Mouse (Mus musculus) monocyte, adult 2 months (primary cell): ENCODE results near the gene Gm9970.
"Not testable (repeated sequence)": the region's sequence is repeated elsewhere in the genome, so short reads cannot be mapped to it uniquely, and the experiment has no call there.

Experiments
- DNase-seq, 2 experiments: peaks; one replicate each; pipeline ENCODE4 v3.0.0; 2022; ENCODE audit warnings: low spot score in 2 of 2, low read depth in 1 of 2

Gm9970 gene

GRCm38 (mm10) chr5:31226641-31227040, 14.4 kb downstream of the Gm9970 start:
- DNase-seq = no peak

GRCm38 (mm10) chr5:31222696-31223095, 18.3 kb downstream of the Gm9970 start:
- no peak for DNase-seq

GRCm38 (mm10) chr5:31221304-31221945, 19.6 kb downstream of the Gm9970 start:
- DNase-seq = no peak

DNA sequence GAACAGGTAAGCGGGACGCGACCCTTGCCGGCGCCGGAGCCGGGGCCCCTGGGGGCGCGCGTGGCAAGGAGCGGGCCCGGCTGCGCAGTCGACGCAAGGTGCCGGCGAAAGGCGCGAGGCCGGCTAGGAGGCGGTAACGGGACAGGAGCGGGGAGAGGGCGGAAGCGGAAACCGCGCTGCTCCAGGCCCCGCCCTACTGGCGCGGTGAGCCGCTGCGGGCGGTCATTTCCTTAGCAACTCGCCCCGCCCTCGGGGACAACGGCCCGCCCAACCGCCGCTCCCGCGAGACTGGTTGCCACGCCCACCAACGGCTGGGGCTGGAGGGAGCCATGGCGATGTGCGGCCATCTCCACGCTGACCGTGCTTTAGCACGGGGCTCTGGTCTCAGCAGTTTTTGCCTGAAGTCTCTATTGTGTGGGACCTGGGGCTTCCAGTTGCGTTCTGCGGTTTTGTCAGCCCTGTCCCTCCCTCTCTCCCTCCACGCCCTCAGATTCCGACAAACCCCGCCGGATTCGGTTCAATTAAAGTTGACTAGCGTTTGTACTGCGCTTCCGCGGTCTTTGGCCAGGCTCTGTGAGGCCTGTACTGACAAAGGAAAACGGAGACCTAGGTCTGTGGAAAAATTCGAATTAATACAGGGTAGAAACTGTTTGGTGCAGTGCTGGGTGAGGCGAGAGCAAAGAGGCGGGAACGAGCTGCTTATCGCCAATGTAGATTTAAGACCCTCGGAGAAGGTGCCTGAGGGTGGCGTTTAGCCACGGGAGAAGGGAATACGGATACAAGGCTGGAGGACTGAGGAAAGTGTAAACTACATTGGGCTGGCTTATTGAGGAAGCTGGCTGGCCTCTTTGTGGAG, 20.4 kb downstream of the Gm9970 start, which contains the start of gene Ppm1g:
Ppm1g (minus strand) TSS at position 240 of the 856 bp plus-strand sequence.
- DNase-seq = peak; percentile 90 to 99

DNA sequence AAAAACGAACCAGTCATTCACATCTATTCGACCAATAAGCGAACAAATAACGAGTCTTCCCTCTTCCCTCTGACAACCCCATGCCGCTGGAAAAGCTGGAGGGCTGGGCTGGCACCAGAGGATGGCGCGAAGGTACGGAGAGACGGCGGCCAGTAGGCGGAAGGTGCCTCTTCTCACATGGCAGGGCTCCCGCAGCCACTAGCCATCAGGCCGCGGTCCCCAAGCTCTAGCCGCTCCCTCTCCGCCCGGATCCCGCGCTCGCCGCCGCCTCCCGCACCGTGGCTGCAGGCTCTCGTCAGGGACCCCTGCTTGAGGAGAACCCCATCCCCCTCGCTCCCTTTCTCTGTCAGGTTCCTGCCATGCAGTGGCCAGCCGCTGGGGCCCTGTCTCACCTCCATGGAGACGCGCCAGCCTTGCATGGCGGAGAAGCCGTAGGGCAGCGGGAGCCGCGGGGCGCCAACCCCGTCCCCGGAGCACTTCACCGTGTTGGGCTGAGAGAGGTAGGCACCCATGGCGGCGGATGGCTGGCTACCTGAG, 21.1 kb downstream of the Gm9970 start:
- DNase-seq = peak in 1 of 2 experiments; percentile 35

DNA sequence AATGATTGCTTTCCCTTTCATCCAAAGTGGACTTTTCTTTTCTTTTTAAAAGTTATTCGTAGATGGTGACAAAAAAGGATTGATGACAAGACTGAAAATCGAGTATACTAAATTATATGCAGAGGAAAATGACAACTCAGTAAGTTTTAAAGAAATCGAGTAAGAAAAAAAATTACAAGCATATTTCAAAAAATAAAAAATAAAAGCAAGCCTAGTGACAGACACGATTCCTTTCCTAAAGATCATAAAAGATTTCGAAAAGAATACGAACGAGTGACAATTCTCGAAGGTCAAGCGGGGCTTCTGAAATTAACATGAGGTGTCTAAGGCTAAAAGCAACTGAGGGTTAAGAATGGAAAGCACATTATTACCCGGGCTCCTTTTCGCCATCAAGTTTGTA, 21.6 kb downstream of the Gm9970 start:
- DNase-seq = no peak

DNA sequence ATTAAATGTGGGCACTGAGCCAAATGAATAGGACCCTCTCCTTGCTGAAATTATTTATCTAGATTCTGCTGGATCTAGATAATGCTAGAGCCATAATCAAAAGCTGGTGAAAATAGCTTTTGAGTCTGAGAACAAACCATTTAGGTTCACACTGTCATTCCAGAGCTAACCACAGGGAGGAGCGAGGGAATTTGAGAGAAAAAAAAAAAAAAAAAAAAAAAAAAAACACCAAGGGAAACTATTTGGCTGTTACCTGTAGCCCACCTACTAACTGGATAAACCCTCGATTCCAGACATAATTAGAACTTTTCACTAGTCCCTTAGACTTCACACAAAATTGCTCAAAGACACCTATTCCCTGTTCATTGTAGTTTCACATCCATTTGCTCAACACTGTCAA, 22.0 kb downstream of the Gm9970 start:
- DNase-seq = no peak

GRCm38 (mm10) chr5:31218294-31218693, 22.7 kb downstream of the Gm9970 start:
- no peak for DNase-seq

- not testable (repeated sequence) for DNase-seq
Observed at GRCm38 (mm10) chr5:31216554-31216953, 24.5 kb downstream of the Gm9970 start.

GRCm38 (mm10) chr5:31204421-31204820, 36.6 kb downstream of the Gm9970 start:
- DNase-seq = no peak

DNA sequence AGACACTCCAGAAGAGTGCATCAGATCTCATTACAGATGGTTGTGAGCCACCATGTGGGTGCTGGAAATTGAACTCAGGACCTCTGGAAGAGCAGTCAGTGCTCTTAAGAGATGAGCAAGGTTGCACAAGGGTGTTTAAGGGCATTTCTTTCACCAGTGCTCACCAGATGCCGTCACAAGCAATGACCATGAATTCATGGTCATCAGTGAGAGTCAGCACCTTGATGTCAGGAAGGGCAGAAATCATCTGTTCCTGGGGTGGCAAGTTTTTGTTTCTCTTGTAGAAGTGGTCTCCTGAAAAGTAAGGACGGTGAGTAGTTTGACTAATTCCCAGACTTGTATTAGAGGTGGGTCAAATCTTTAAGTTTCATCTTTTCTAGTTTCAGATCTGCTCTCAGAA, 37.2 kb downstream of the Gm9970 start:
- DNase-seq = no peak

DNA sequence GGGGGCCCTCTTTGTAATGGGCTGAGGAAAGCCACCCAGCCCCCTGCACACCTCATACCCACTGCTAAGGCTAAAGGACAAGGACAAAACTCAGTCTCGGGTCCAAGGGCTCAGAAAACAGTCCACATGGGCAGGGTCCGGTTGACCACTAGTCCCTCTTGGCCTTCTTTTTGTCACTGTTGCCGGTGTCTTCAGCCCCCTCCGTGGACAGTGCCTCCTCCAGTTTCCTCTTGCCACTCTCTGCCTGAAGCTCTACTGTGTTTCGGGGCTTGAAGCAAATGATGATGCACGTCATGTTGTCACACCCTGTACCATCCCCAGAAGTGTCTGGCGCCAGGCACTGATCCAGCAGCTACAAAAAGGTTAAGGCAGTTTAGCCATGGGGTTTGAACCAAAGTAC, 38.1 kb downstream of the Gm9970 start:
- DNase-seq = no peak

- peak; percentile 88 to 95 for DNase-seq
Observed at GRCm38 (mm10) chr5:31201742-31202590, 39.1 kb downstream of the Gm9970 start, which contains the start of gene Zfp513. Gene Zfp513 (minus strand): TSS chr5:31202303.

DNA sequence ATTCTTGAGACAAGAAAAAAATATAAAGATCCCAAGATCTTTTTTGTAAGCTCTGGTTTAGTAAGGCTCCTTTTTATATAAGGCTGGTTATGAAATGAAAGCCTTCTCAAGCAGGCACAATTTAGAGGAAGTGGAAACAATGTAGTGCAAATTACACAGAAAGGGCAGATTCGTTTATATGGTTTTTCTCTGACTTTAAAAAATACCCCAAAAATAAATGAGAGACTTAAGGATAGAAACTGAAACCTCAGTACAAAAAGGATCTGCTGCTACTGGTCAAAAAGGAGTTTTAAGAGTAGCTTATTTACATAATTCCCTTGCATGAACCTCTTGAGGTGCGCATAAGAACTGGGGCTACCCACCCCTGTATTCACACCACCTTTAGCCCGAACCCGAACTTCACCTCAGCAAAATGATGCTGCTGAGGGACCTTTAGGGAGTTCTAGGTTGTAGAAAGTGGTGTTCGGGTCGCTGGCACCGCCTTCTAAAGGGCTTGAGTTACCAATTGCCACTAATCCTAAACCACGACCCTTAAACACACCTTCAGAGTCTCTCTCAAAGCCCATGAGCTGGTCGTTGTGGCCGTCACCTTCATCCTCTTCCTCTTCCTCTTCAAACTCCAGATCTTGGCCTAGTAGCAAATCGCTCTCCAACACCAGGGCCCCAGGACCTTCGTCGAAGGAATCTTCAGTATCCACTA, 39.8 kb downstream of the Gm9970 start:
- DNase-seq = no peak

GRCm38 (mm10) chr5:31200327-31200768, 40.7 kb downstream of the Gm9970 start:
- no peak for DNase-seq

DNA sequence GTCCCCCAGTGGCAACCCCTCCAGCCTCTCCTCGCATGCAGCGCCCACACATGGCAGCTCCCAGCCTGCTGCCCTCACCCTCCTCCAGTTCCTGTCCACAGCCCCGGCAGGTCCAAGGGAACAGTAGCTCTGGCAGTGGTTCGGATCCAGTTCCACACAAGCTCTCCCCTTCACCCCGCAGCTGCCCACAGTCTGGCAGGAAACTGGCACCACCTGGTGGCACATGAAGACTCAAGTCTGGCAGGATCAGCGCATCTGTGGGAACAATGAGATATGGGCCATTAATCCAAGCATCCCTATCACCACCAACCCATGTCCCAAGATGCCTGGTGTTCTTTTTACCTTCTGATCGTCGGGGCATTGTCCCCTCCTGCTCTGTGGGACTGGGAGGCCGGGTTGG, 41.1 kb downstream of the Gm9970 start:
- DNase-seq = no peak

DNA sequence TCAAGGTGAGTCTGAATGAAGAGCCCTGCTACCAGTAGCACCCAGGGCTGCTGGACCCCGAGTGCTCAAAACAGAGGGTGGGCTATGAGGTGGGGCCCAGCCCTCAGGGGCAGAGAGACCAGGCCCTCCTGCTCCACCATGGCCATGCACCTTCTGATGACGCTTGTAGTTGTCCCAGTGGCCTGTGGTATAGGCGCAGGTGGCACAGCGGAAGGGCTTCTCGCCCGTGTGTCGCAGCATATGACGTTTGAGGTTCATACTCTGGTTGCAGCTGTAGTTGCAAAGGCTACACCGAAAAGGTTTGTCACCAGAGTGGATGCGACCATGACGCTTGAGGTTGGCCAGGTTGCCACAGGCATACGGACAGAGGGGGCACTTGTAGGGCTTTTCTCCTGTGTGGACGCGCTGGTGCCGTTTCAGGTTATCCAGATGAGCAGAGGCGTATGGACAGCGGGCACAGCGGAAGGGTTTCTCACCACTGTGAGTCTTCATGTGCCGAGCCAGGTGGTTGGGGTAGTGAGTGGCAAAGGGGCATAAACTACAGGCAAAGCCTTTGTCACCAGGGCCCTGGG, 41.6 kb downstream of the Gm9970 start:
- DNase-seq = no peak

GRCm38 (mm10) chr5:31198616-31199320, 42.3 kb downstream of the Gm9970 start:
- DNase-seq = no peak

DNA sequence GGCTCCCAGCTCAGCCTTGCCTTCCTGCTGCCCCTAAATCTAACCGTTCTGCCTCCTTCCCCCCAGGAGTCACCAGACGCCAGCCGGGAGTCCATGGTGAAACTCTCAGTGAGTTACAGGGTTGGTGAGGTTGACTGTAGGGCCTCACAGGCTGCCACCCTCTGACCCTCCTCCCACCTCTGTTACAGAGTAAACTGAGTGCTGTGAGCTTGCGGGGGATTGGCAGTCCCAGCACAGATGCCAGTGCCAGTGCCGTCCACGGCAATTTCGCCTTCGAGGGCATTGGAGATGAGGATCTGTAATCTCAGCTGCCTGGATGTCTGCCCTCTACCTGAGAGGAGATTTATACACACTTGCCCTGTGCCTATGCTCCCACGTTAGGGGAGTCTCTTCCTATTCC, 42.9 kb downstream of the Gm9970 start:
- DNase-seq = no peak

DNA sequence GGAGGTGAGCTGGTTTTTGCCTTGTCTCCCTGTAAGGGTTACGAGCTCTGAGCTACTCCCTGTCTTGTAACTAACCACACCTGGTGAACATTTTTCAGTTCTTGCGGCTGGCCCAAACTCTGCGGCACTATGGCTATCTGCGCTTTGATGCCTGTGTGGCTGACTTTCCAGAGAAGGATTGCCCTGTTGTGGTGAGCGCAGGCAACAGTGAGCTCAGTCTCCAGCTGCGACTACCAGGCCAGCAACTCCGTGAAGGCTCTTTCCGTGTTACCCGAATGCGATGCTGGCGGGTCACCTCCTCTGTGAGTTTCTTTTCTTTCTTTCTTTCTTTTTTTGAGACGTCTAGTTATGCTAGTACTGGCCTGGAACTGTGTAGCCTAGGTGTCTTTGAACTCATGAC, 44.0 kb downstream of the Gm9970 start:
- no peak for DNase-seq
